Mouse (Mus musculus) hindbrain, embryonic 10.5 days (tissue): ENCODE results near the gene Art3. TPM values are rescaled to one million over a fixed set of nuclear protein-coding genes. Genes with fewer than 3 reads are reported as not detected.

Experiments used
- DNase-seq: peaks from one replicate; pipeline ENCODE4 v3.0.0-alpha.2; 2017; ENCODE audit warnings: low spot score
- H3K27ac ChIP-seq: fragments of 300-500 bp; sonication (generic); 2 replicates; pipeline ENCODE4 v1.5.1; 2016; ENCODE audit warnings: mild to moderate bottlenecking, moderate library complexity
- H3K27me3 ChIP-seq: fragments of 300-500 bp; sonication (generic); 2 replicates; pipeline ENCODE4 v1.6.1; 2016; ENCODE audit warnings: mild to moderate bottlenecking; ENCODE audit not compliant: poor library complexity, insufficient read depth, severe bottlenecking
- H3K36me3 ChIP-seq: fragments of 300-500 bp; sonication (generic); 2 replicates; pipeline ENCODE4 v1.6.1; 2016; ENCODE audit warnings: mild to moderate bottlenecking, moderate library complexity
- H3K4me1 ChIP-seq: fragments of 300-500 bp; sonication (generic); replicated peaks from 2 replicates; pipeline ENCODE4 v1.6.1; 2016; ENCODE audit warnings: mild to moderate bottlenecking
- H3K4me3 ChIP-seq: fragments of 300-500 bp; sonication (generic); 2 replicates; pipeline ENCODE4 v1.5.1; 2016; ENCODE audit warnings: mild to moderate bottlenecking, moderate library complexity
- H3K9me3 ChIP-seq: fragments of 300-500 bp; sonication (generic); 2 replicates; pipeline ENCODE4 v1.6.1; 2016; ENCODE audit warnings: mild to moderate bottlenecking, moderate library complexity
- WGBS: fragments of 180-500 bp; shearing (Covaris S2); methylation state at CpG from one replicate; pipeline ENCODE4 v1.1.7; 2016; 5-methylcytosine and 5-hydroxymethylcytosine counted together
- polyA plus RNA-seq: library from polyadenylated mRNA; unstranded; fragments of >200 nt; fragmentation: Nextera tagmentation; extraction: Ambion mirVana; gene quantifications from 2 replicates; pipeline ENCODE4 v1.2.1, GENCODE M21; 2016

The Art3 gene
- polyA plus RNA-seq, 1 experiment from 2014 or later: 2.7 TPM

DNA sequence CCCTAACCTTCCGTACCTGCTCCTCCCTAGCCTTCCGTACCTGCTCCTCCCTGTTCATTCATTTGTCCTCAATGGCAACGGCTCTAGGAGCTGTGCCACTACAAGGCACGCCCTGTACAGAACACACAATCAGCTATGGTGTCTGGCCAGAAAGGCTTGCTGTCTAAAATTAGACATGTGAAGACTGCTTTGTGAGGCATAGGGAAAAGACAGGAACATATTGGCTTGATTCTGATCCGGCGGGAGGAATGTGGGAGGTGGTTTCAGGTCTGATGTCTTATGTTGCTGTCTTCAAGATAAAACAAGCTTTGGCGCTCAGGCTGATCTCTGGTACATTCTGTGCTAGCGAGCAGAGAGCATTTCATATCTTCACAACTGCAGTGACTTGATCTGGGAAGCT, 59.0 kb downstream of the Art3 start:
- DNase-seq: no peak
- no peaks in the 10 kb centered on the region for H3K9me3 ChIP-seq
- H3K4me1 ChIP-seq: peaks cover 19% of the 10 kb centered on the region; the same call in 1 of the 2 replicates
- 83% methylated on average over 8 of the region's 8 CpGs for WGBS
- no peak overlapping the region for H3K27ac ChIP-seq
- peaks cover 54% of the 10 kb centered on the region for H3K27me3 ChIP-seq
- H3K36me3 ChIP-seq: no peaks in the 10 kb centered on the region
- H3K4me3 ChIP-seq: no peak overlapping the region

DNA sequence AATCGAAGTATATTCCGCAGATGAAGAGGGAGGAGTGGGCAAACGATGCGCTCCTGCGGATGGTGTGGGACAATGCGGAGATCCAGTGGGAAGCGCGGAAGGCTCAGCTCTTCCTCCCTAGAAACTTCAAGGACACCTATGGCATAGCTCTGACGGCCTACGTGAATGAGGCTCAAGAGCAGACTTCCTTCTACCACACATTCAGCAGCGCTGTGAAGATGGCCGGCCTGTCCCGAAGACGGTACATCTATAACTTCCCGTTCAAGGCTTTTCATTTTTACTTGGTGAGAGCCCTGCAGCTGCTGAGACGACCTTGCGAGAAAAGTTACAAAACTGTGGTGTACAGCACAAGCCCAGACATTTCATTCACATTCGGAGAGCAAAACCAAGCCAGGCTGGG, 60.9 kb downstream of the Art3 start:
- Histone ChIP-seq H3K4me3 (peak overlapping the region; percentile 20), H3K27me3 (peaks cover 54% of the 10 kb centered on the region)
- 46% methylated on average over 18 of the region's 18 CpGs for WGBS

DNA sequence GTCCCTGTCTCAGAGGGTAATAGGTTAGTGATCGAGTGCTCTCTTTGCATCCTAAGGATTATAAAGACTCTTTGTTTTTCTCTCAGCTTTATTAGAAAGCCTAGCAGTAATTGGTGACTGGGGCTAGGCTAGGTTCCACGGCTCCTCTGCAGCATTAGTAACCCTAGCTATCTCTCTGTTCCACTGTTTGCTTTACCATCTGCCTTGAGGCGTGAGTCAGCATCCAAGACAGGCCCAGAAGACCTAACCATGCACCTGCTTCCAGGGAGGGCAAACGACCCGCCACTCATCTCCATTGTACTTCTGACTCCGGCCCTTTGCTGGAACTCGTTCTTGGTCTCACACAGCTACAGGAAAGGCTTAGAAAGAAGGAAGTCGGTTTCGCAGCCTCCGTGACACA, 62.2 kb downstream of the Art3 start:
- Histone ChIP-seq H3K9me3 (no peaks in the 10 kb centered on the region), H3K27ac (no peak overlapping the region), H3K27me3 (peaks cover 54% of the 10 kb centered on the region), H3K4me3 (no peak overlapping the region), H3K4me1 (peaks cover 15% of the 10 kb centered on the region; the same call in 1 of the 2 replicates), H3K36me3 (no peaks in the 10 kb centered on the region)
- no peak for DNase-seq
- 71% methylated on average over 10 of the region's 10 CpGs for WGBS

More for the DNA sequence above, 60.9 kb downstream of the Art3 start:
- H3K36me3 ChIP-seq: no peaks in the 10 kb centered on the region
- no peaks in the 10 kb centered on the region for H3K9me3 ChIP-seq
- peaks cover 13% of the 10 kb centered on the region; the same call in 1 of the 2 replicates for H3K4me1 ChIP-seq
- no peak overlapping the region for H3K27ac ChIP-seq
- no peak for DNase-seq

DNA sequence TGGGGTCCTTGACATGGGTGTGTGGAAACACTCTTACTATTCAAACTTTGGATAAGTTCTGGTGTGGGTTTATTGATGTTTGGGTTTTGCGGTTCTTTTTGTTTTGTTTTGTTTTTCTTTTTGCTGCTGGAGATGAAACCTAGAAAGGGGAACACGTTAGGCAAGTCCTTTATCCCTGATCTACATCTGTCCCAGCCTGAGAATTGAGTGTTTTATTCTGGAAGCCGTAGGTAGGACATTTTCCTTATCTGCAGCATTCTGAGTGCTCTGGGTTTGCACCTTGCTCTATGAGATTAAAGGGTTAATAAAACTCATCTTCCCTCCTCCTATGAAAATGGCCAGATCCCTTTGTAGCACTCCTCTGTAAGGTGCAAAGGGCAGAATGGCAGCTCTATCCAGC, 64.1 kb downstream of the Art3 start:
- Histone ChIP-seq H3K4me3 (no peak overlapping the region), H3K4me1 (peaks cover 15% of the 10 kb centered on the region; the same call in 1 of the 2 replicates), H3K36me3 (no peaks in the 10 kb centered on the region), H3K27me3 (peaks cover 44% of the 10 kb centered on the region), H3K9me3 (no peaks in the 10 kb centered on the region), H3K27ac (no peak overlapping the region)
- 88% methylated on average over 3 of the region's 3 CpGs for WGBS
- no peak for DNase-seq

DNA sequence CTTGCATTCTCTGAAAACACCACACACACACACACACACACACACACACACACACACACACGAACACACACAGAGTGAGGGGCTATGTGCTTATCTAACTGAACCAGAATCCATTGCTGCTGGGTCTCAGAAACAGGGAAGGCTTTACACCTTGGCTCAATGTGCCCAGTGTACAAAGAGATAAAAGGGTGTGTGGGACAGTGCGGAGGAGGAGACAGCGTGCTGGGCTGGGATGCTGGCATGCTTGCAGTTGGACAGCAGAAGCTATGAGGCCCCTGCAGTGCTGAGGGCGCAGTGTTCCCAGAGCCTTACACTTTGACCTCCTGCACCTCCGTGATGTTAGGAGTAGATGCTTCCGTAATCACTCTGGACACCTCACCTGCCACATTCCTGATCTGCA, 64.8 kb downstream of the Art3 start:
- Histone ChIP-seq H3K9me3 (no peaks in the 10 kb centered on the region), H3K4me3 (no peak overlapping the region), H3K27ac (no peak overlapping the region), H3K4me1 (peaks cover 15% of the 10 kb centered on the region; the same call in 1 of the 2 replicates), H3K36me3 (no peaks in the 10 kb centered on the region), H3K27me3 (peaks cover 37% of the 10 kb centered on the region)
- WGBS: 84% methylated on average over 6 of the region's 6 CpGs
- DNase-seq: no peak

DNA sequence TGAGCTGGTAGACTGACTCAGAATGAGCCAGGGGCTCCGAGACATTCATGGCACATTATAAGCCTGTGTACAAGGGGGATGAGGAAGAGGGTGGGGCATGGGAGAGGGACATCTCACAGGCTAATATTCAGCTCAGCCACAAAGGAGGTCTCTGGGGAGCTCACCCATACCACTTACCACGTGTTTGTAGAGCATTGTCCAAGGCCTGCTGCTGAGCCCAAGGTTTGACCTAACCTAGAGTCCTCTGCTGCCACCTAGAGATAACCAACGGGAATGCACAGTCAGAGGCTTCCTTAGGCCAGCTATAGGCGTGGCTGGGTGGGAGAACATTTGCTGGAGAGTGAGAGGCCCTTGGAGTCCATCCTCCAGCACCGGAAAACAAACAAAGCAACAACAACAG, 66.5 kb downstream of the Art3 start:
- WGBS: 26% methylated on average over 5 of the region's 5 CpGs
- no peaks in the 10 kb centered on the region for H3K9me3 ChIP-seq

DNA sequence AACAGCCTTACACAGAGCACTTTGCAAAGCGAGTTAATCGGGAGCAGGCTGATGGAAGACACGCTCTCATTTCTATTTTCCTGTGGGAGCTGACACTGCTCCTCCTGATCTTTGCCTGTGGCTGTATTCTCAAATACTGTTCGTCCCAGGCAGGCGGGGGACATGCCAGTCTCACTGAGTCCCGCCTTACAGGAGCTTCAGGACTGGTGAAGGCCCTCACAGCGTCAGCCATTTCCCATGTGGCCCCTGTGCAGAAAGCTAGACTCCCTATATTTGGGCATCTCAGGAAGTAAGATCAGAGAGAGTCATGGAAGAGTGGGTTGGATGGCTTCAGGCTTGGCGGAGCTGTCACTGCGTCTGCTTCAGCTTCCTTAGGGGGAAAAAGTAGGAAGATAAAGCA, 71.2 kb downstream of the Art3 start:
- Histone ChIP-seq H3K4me1 (peaks cover 19% of the 10 kb centered on the region), H3K36me3 (no peaks in the 10 kb centered on the region), H3K27ac (no peak overlapping the region), H3K4me3 (no peak overlapping the region), H3K9me3 (no peaks in the 10 kb centered on the region), H3K27me3 (no peaks in the 10 kb centered on the region)
- WGBS: 70% methylated on average over 9 of the region's 9 CpGs
- DNase-seq: no peak

More for the DNA sequence above, 66.5 kb downstream of the Art3 start:
- H3K27me3 ChIP-seq: peaks cover 20% of the 10 kb centered on the region
- H3K4me3 ChIP-seq: no peak overlapping the region
- H3K4me1 ChIP-seq: 0 out of 2 replicates have a peak, but pooled peaks cover 8% of the 10 kb centered on the region
- peak; percentile 86 for DNase-seq
- H3K36me3 ChIP-seq: no peaks in the 10 kb centered on the region
- peak overlapping the region; percentile 57; the same call in 1 of the 2 replicates for H3K27ac ChIP-seq

DNA sequence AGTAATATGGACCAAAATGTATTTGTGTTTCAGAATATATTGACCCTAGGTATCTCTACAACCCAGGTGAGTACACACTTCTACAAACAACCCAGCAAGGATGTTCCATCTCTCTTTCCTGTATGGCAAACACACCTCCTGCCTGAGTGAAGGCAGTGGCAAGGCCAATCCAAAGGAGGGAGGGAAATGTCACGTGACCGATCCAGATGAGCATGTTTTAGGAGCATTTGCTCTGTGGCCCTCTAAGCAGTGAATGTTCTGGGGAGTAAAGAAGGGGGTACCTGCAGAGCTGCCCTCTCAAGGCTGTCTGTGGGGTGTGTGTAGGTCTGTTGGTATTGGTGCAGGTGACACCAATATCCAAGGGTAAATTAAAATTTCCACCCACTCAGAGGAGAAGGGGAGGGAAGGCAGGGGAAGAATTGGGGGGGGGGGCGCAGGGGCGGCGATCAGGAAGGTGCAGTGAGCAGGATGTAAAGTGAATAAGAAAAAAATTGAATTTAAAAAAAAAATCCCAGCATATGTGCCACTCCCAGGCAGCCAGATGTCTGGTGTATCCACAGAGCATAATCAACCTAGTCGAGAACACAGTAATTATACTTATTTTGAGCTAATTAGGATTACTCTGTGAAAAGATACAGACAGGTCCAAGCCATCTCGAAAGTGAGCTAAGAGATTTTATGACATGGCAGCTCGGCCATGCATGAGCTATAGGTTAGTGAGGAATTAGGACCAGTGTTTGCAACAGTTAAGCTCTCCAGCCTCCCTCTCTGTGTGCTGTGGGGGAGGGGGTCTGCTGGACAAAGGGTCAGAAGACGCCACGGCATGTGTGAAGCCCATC, 72.2 kb downstream of the Art3 start:
- Histone ChIP-seq H3K27me3 (no peaks in the 10 kb centered on the region), H3K4me3 (no peak overlapping the region), H3K9me3 (no peaks in the 10 kb centered on the region), H3K36me3 (no peaks in the 10 kb centered on the region), H3K4me1 (peaks cover 15% of the 10 kb centered on the region), H3K27ac (peak overlapping the region; percentile 66)
- WGBS: 51% methylated on average over 10 of the region's 10 CpGs
- peak; percentile 63 for DNase-seq

DNA sequence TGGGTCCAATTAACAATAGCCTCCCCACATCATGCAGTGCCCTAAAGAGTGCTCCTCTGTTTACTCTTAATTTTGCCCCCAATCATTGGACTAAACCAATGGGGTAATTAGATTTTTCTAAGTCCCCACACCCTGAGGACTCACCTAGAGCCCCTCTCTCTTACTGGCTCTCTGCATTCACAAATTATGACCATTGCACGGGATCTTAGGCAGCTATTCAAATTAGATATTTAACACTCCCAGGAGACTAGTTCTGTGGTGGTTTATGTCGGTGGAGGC, 72.7 kb downstream of the Art3 start:
- no peaks in the 10 kb centered on the region for H3K36me3 ChIP-seq
- WGBS: 43% methylated on average over 2 of the region's 2 CpGs
- H3K4me1 ChIP-seq: peaks cover 15% of the 10 kb centered on the region
- H3K27me3 ChIP-seq: no peaks in the 10 kb centered on the region
- no peak for DNase-seq
- H3K4me3 ChIP-seq: no peak overlapping the region
- peak overlapping the region; percentile 66; the same call in 1 of the 2 replicates for H3K27ac ChIP-seq
- no peaks in the 10 kb centered on the region for H3K9me3 ChIP-seq

DNA sequence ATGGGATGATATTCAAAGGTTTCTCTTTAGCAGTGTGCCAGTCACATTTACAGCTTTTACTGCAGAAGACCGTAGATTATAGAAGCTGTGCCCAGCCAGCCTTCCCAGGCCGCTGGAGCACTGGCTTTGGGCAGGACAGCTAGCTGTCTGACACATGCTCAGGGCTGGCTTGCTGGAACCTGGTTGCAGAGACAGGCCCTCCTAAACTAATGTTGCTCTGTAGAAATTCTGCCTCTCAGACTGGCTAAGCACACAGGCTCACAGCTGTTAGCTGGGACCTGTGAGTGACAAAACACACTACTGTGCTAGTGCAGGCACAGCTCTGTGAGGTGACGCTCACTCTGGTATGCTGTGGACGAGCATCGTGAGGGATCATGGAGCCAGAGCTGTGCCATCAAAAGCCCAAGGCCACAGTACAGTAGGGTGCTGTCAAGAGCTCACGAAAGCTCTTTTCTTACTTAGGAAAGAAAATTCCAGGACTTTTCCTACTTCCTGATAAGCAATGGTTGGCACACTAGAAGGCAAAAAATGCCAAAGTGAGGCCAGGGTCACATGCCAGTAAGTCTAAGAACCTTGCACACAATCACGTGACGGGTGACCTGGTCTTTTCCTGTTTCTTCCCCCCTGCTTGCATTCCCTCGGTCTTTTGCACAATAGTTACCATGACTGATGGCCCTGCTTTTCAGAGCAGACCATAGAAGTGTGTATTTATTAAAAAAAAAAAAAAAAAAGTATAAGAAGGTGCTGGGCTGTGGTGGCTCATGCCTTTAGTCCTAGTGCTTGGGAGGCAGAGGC, 77.9 kb downstream of the Art3 start:
- WGBS: 85% methylated on average over 9 of the region's 9 CpGs
- Histone ChIP-seq H3K27ac (no peak overlapping the region), H3K4me3 (no peak overlapping the region), H3K27me3 (no peaks in the 10 kb centered on the region), H3K36me3 (peaks cover 10% of the 10 kb centered on the region), H3K9me3 (no peaks in the 10 kb centered on the region), H3K4me1 (peaks cover 11% of the 10 kb centered on the region)
- no peak for DNase-seq

DNA sequence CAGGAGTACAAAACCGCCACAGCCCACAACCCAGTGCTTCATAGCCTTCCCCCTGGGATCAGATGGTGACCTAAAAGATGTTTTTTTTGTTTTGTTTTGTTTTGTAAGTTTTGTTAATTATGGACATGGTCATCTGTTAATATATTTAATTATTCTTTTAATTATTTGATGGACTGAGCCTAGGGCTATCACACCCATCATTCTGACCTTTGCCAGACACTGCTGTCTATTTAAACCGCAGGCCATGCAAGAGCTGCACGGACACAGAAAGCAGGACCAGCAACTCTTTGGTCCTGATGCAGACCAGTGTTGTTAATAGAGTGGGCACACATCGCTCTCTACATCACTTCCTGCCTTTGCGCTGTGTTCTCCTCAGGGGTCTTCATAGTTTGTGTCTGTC, 78.9 kb downstream of the Art3 start:
- WGBS: 91% methylated on average over 5 of the region's 5 CpGs
- Histone ChIP-seq H3K4me3 (no peak overlapping the region), H3K4me1 (0 out of 2 replicates have a peak, but pooled peaks cover 8% of the 10 kb centered on the region), H3K27ac (no peak overlapping the region), H3K27me3 (no peaks in the 10 kb centered on the region), H3K9me3 (no peaks in the 10 kb centered on the region), H3K36me3 (peaks cover 18% of the 10 kb centered on the region)
- DNase-seq: no peak

DNA sequence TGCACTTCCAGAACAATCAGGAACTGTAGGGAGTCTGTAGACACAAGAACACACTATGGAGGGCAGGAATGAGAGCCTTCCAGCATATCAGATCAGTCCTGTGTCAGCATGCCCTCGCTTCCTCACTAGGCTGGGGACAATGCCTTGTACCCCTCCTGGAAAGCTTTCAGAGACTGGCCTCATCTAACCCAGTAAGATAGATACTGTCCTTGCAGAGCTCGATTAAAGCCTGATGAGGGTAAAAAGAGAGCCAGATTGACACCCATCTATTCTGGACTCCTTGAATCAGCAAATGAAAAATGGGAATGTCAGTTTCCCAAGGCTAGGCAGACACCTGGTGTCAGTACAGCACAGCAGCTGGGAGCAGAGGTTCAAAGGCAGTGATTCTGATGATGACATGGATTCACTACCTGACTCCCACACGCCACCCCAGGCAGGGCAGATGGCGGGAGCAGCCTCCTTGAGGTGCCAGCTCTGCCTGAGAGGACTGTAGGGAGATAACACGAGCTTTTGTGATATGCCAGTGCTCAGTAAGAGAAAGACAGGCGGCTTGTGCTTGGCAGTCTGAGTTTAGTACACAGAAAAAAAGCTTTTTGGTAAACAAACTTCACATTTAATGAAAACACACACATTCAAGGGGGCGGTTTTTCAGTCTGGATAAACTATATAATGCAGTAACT, 80.0 kb downstream of the Art3 start:
- Histone ChIP-seq H3K27me3 (no peaks in the 10 kb centered on the region), H3K9me3 (no peaks in the 10 kb centered on the region), H3K4me3 (no peak overlapping the region), H3K36me3 (peaks cover 28% of the 10 kb centered on the region), H3K4me1 (0 out of 2 replicates have a peak, but pooled peaks cover 7% of the 10 kb centered on the region), H3K27ac (no peak overlapping the region)
- DNase-seq: no peak
- WGBS: 75% methylated on average over 7 of the region's 7 CpGs
